Mouse (Mus musculus) lung, adult 2 months (tissue): ENCODE measurements around the gene B3gat3. TPM values are rescaled to one million over a fixed set of nuclear protein-coding genes. Genes with fewer than 3 reads are reported as not detected.
A peak's percentile ranks its signal among the peaks of the same experiment; 100 is the strongest.
"Not testable (repeated sequence)": the region's sequence is repeated elsewhere in the genome, so short reads cannot be mapped to it uniquely, and the experiment has no call there.

Experiments used
- DNase-seq: peaks from one replicate; pipeline ENCODE4 v3.0.0; 2022
- H3K4me1 ChIP-seq: fragments of 200-500 bp; 2 replicates; pipeline ENCODE4 v1.6.1; 2011; ENCODE audit warnings: low read length; ENCODE audit not compliant: control insufficient read depth, insufficient read depth
- H3K4me3 ChIP-seq: fragments of 200-500 bp; replicated peaks from 2 replicates; pipeline ENCODE3; 2011; ENCODE audit warnings: low read depth, mild to moderate bottlenecking, control low read depth, low read length; ENCODE audit errors: extremely low read depth
- CTCF ChIP-seq: fragments of 200-500 bp; IDR thresholded peaks from 2 replicates; pipeline ENCODE4 v1.5.1; 2011; ENCODE audit warnings: mild to moderate bottlenecking, low read length, control low read depth; ENCODE audit not compliant: insufficient read depth
- POLR2A ChIP-seq: fragments of 200-500 bp; IDR thresholded peaks from 2 replicates; pipeline ENCODE4 v1.6.1; 2011; ENCODE audit warnings: low read depth, mild to moderate bottlenecking, control low read depth, low read length, borderline replicate concordance; ENCODE audit errors: extremely low read depth
- WGBS: fragments of 180-500 bp; shearing (Covaris S2); methylation state at CpG from one replicate; pipeline ENCODE4 v1.1.7; 2018; 5-methylcytosine and 5-hydroxymethylcytosine counted together
- polyA plus RNA-seq: library from polyadenylated mRNA; depleted of rRNA; stranded (reverse); fragments of >200 nt; gene quantifications from 2 replicates; pipeline ENCODE4 v1.2.3, GENCODE M21; 2012

Gene B3gat3
- polyA plus RNA-seq, 1 experiment: 92.3 TPM

DNA sequence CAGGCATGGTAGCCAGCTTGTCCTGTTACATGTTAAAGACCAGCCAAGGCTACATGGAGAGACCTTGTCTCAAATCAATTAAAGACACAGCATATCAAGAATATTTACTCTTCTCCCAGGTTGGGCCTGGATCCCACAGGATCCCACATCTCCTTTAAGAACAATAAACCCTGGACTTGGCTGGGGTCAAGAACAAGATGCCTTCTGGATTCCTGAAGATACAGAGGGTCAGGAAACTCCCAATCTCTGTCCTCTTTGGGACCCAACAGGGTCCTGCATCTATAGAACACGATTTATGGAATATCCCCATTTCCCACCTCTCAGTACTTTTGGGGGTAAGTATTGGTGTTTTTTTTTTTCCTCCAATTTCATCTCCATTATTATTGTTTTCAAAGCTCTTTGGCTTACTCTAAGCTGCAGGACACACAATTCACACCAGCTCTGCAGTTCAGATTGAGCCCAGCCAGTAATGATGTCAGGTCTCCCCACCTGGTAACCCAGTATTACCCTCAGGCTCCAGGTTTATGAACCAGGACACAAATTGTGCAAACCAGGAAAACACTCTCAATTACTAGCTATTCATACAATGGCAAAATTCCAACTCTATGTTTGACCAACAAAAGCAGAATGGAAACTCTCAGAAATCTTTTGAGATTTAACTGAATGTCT lies 33.1 kb upstream of the B3gat3 start:
- Histone ChIP-seq H3K4me3 (no peak overlapping the region), H3K4me1 (peaks cover 3% of the 10 kb centered on the region; the same call in 1 of the 2 replicates)
- TF ChIP-seq CTCF (no peak), POLR2A (no peak)
- no peak for DNase-seq
- 40% methylated on average over 1 of the region's 1 CpGs for WGBS

DNA sequence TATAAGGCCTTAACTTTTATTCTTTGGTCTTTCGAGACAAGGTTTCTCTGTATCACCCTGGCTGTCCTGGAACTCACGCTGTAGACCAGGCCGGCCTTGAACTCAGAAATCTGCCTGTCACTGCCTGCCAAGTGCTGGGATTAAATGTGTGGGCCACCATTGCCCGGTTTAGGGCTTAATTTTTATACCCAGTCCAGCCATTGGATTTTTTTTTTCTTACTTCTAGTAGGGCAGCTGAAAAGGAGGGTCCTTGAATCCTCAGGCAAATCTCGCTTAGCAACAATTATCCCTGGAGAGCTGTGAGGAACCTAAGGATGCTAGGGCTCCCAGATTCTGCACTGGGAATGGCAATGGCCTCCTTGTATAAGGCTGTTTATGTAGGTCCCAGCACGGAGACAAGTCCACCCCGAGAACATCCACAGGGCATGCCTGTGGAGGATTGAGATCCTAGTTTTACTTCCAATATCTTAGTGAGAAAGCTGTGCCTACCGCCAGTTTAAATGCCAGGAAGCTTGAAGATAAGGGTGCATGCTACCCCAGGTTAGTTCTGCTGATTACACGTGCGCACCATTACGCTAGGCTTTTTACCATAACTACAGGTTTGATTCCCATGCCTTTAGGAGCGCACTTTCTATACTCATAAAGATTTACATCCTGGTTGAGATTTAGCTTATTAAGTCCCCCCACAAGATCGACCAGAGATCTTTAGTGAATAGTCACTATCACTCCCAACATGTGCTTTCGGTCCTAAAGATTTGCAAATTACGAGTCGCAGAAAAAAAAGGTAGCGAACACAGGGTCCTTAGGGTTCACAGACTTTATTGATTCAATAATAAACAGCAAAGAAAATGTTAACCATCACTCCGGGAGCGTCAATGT lies 32.4 kb upstream of the B3gat3 start:
- H3K4me1 ChIP-seq: peaks cover 3% of the 10 kb centered on the region; the same call in 1 of the 2 replicates
- TF ChIP-seq POLR2A (no peak), CTCF (no peak)
- WGBS: 18% methylated on average over 19 of the region's 19 CpGs

DNA sequence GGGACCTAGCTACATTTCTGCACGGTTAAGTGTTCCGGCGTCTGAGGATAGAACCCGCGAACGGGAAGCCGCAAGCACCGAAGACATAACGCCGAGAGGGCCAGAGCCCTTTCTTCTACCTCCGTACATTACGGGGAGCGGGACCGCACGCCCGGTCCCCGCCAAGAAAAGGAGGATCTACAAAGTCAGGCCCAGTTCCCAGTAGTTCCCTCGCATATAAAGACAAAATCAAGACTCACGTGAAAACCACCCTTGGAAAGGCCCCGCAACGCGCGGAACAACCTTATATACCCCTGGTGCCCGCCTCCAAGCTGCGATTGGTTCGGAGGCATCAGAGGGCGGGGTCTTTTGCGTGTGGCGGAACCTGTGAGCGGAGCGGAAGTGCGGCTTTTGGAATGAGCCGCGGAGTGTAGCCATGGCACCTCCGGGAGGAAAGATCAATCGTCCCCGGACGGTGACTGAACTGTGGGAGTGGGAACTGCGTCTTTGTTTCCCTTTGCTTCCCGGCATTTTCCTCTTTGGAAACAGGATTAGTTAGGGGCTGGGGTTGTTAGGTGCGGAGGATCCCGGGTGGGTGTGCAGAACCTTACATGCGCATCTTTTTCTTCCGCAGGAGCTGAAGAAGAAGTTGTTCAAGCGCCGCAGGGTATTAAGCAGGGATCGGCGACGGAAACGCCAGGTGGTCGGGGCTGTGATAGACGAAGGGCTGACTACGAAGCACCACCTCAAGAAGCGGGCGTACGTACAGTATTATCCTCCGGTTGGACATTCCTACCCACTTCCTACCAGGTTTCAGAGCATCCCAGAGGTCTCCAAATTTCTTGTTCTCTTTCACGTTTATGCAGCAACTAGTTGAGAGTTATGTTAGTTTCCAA lies 31.4 kb upstream of the B3gat3 start, which contains the start of the genes 1810009A15Rik and Gm49416:
TSS of gene 1810009A15Rik (plus strand) at position 343 of the 875 bp plus-strand sequence.
TSS of gene Gm49416 (plus strand) at position 416 of the 875 bp plus-strand sequence.
- peaks cover 3% of the 10 kb centered on the region; the same call in 1 of the 2 replicates for H3K4me1 ChIP-seq
- no peak; the same call in 1 of the 2 replicates for TF ChIP-seq POLR2A
- TF ChIP-seq CTCF: no peak

More for the DNA sequence above, 32.4 kb upstream of the B3gat3 start:
- H3K4me3 ChIP-seq: peak overlapping the region; percentile 96
- no peak for DNase-seq

DNA sequence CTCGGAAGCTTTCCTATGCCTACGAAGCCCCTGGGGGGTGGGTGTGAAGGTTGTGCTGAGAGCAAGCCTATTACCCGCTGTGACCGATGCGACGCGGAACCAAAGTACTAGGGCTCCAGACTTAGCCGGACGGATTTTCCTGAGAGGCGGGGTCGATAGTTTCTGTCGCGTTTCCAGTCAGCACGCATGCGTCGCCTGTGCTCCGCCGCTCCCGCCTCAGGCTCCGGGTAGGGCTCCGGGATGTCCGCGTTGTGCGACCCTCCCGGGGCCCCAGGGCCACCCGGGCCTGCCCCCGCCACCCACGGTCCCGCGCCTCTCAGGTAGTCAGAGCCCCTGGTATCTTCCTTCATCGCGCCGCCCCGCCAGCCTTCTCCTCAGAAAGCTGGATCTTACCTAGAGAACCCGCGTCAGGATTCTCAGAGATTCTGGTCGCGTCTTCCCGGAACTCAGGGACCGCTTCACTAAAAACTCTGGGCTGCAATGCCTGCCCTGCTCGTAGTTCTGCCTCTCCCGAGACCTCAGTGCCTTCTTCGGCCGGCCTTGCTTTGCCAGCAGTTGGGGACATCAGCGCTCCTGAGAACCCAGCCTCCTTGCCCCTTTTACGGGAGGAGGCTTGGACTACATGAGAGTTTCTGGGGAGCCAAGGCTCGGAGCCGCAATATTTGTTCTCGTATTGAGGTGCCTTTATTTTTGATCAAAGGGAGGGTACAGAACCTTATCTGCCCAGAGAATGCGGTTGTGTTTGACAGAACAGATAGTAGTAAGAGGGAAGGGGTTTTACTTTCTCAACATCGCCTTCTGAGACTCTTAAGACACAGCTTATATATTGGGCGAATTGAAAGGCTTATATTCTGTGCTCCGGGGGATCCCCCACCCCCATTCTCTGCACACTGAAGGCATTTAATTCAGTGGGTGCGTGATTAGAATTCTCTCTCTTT lies 27.1 kb upstream of the B3gat3 start, which contains the start of gene Ints5:
TSS of gene Ints5 (plus strand) at position 177 of the 938 bp plus-strand sequence.
- peaks cover 4% of the 10 kb centered on the region; the same call in 1 of the 2 replicates for H3K4me1 ChIP-seq
- TF ChIP-seq CTCF: no peak
- peak; percentile 84; the same call in 1 of the 2 replicates for TF ChIP-seq POLR2A
- WGBS: 1% methylated on average over 54 of the region's 54 CpGs
- peak; percentile 79 for DNase-seq
- H3K4me3 ChIP-seq: peak within 1 kb of the TSS; percentile 87

More for the DNA sequence above, 31.4 kb upstream of the B3gat3 start, which contains the start of the genes 1810009A15Rik and Gm49416:
- peak; percentile 90 for DNase-seq
- WGBS: under 1% methylated on average over 58 of the region's 58 CpGs
- H3K4me3 ChIP-seq: peak within 1 kb of the TSS; percentile 96

DNA sequence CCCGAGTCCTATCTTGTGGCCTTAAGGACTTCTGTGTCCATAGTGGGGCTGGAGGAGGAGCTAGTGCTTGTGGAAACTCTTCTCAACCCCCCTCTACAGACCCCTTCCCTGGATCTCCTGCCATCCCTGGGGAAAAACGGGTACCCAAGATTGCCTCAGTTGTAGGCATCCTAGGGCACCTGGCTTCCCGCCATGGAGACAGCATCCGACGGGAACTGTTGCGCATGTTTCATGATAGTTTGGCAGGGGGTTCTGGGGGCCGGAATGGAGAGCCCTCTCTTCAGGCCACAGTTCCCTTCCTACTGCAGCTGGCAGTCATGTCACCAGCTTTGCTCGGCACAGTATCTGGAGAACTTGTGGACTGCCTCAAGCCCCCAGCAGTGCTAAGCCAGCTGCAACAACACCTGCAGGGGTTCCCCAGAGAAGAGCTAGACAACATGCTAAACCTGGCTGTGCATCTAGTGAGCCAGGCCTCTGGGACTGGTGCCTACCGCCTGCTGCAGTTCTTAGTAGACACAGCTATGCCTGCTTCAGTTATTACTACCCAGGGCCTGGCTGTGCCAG lies 24.7 kb upstream of the B3gat3 start:
- DNase-seq: no peak
- 82% methylated on average over 9 of the region's 9 CpGs for WGBS
- peaks cover 9% of the 10 kb centered on the region; the same call in 1 of the 2 replicates for H3K4me1 ChIP-seq
- no peak overlapping the region for H3K4me3 ChIP-seq
- no peak for TF ChIP-seq CTCF
- no peak for TF ChIP-seq POLR2A

DNA sequence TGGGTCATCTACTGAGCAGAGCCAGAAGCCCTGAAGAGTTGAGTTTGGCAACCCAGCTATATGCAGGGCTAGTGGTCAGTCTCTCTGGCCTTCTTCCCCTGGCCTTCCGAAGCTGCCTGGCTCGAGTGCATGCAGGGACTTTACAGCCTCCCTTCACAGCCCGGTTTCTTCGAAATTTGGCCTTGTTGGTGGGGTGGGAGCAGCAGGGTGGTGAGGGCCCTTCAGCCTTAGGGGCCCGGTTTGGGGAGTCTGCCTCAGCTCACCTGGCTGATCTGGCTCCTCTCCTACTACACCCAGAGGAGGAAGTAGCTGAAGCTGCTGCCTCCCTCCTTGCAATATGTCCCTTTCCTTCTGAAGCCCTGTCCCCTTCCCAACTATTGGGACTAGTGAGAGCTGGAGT lies 23.9 kb upstream of the B3gat3 start:
- H3K4me1 ChIP-seq, H3K4me3 ChIP-seq, DNase-seq: not testable (repeated sequence)
- WGBS: 77% methylated on average over 5 of the region's 5 CpGs

DNA sequence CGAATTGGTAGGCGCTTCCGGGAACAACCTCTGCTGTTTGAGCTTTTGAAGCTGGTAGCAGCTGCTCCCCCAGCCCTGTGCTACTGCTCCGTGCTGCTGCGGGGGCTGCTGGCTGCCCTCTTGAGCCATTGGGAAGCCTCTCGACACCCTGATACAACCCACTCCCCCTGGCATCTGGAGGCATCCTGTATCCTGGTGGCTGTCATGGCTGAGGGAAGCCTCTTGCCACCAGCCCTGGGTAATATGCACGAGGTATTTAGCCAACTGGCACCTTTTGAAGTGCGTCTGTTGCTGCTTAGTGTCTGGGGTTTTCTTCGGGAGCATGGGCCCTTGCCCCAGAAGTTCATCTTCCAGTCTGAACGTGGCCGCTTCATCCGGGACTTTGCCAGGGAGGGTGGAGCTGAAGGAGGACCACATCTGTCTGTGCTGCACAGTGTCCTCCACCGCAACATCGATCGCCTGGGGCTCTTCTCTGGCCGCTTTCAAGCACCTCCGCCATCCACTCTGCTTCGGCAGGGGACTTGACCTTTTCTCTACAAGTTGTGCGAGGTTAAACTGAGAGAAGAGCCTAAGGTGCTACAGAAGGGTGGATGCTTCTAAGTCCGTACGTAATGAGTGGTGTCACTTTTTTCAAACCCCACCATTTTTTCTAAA lies 22.8 kb upstream of the B3gat3 start:
- DNase-seq: peak; percentile 23
- H3K4me3 ChIP-seq, H3K4me1 ChIP-seq: not testable (repeated sequence)
- 0 out of 2 replicates have a peak, but pooled peaks have one; percentile 13 for TF ChIP-seq POLR2A
- WGBS: 16% methylated on average over 21 of the region's 21 CpGs
